8 mouse cellular contexts compared by ENCODE assay signal in genomic region chr5:136104511-136104910, GRCm38 (mm10). TPM values are rescaled to one million over a fixed set of nuclear protein-coding genes. Genes with fewer than 3 reads are reported as not detected.
DNase-seq lines count a peak whose midpoint lies in the region; ATAC-seq and TF ChIP-seq lines count a peak whose summit lies in the region.

No protein-coding gene starts in this region.

- no peak overlapping the region for H3K27ac ChIP-seq in forebrain, postnatal 0 days (ENCODE audit: low read depth, low read length)
- H3K27ac ChIP-seq in forebrain, embryonic 13.5 days = no peak overlapping the region
- no peak overlapping the region for H3K27ac ChIP-seq in midbrain, embryonic 14.5 days (replicated peaks; ENCODE audit: low read depth, low read length)
- no peak overlapping the region for H3K27ac ChIP-seq in midbrain, embryonic 13.5 days
- no peak overlapping the region for H3K27ac ChIP-seq in testis, adult 2 months (ENCODE audit: control insufficient read depth, insufficient read depth, low read depth, low read length)

- DNase-seq in forebrain, postnatal 0 days = peak; percentile 7
- peak; percentile 26 for DNase-seq in midbrain, embryonic 14.5 days
- DNase-seq in embryo, embryonic 10 days (ENCODE audit: low spot score) = peak; percentile 24
- no peak for DNase-seq in neural tube, embryonic 10.5 days (ENCODE audit: extremely low spot score, low spot score)
- DNase-seq in right cerebral cortex, postnatal 25 days = no peak

- no peaks in the 10 kb centered on the region for H3K4me1 ChIP-seq in forebrain, postnatal 0 days (ENCODE audit: insufficient read depth)
- H3K4me1 ChIP-seq in forebrain, embryonic 13.5 days = peaks cover 10% of the 10 kb centered on the region
- H3K4me1 ChIP-seq in midbrain, embryonic 14.5 days (ENCODE audit: control insufficient read depth, insufficient read depth, low read length) = no peaks in the 10 kb centered on the region
- H3K4me1 ChIP-seq in midbrain, embryonic 13.5 days (replicated peaks) = peaks cover 10% of the 10 kb centered on the region
- H3K4me1 ChIP-seq in testis, adult 2 months (ENCODE audit: control insufficient read depth, insufficient read depth, low read length) = peaks cover 7% of the 10 kb centered on the region

- no peak for ATAC-seq in forebrain, postnatal 0 days
- no peak for ATAC-seq in forebrain, embryonic 13.5 days
- no peak for ATAC-seq in midbrain, embryonic 14.5 days (ENCODE audit: low FRiP score, low TSS enrichment)
- no peak for ATAC-seq in midbrain, embryonic 13.5 days

- H3K36me3 ChIP-seq in forebrain, postnatal 0 days (ENCODE audit: insufficient read depth) = no peaks in the 10 kb centered on the region
- H3K36me3 ChIP-seq in forebrain, embryonic 13.5 days (ENCODE audit: poor library complexity, severe bottlenecking) = no peaks in the 10 kb centered on the region
- 0 out of 2 replicates have a peak, but pooled peaks cover 2% of the 10 kb centered on the region for H3K36me3 ChIP-seq in midbrain, embryonic 14.5 days (ENCODE audit: control insufficient read depth, insufficient read depth, low read length)
- H3K36me3 ChIP-seq in midbrain, embryonic 13.5 days = no peaks in the 10 kb centered on the region
- H3K36me3 ChIP-seq in testis, adult 2 months (ENCODE audit: control insufficient read depth, insufficient read depth, low read length) = no peaks in the 10 kb centered on the region

- no peaks in the 10 kb centered on the region for H3K27me3 ChIP-seq in forebrain, postnatal 0 days (ENCODE audit: insufficient read depth, low read length)
- peaks cover 23% of the 10 kb centered on the region for H3K27me3 ChIP-seq in forebrain, embryonic 13.5 days
- peaks cover 13% of the 10 kb centered on the region; the same call in 1 of the 2 replicates for H3K27me3 ChIP-seq in midbrain, embryonic 14.5 days (ENCODE audit: control insufficient read depth, insufficient read depth, low read length)
- H3K27me3 ChIP-seq in midbrain, embryonic 13.5 days = peaks cover 33% of the 10 kb centered on the region
- H3K27me3 ChIP-seq in testis, adult 2 months (ENCODE audit: control insufficient read depth, insufficient read depth, low read length) = no peaks in the 10 kb centered on the region

- no peak overlapping the region for H3K4me3 ChIP-seq in forebrain, postnatal 0 days (ENCODE audit: low read depth, low read length)
- no peak overlapping the region for H3K4me3 ChIP-seq in forebrain, embryonic 13.5 days
- H3K4me3 ChIP-seq in midbrain, embryonic 14.5 days (replicated peaks; ENCODE audit: low read depth, low read length) = no peak overlapping the region
- no peak overlapping the region for H3K4me3 ChIP-seq in midbrain, embryonic 13.5 days (replicated peaks)
- H3K4me3 ChIP-seq in testis, adult 2 months (ENCODE audit: control insufficient read depth, low read depth, low read length) = no peak overlapping the region

- 83% methylated on average over 5 of the region's 5 CpGs for WGBS in forebrain, postnatal 0 days
- WGBS in forebrain, embryonic 13.5 days = 88% methylated on average over 5 of the region's 5 CpGs
- WGBS in midbrain, embryonic 14.5 days = 83% methylated on average over 5 of the region's 5 CpGs
- WGBS in midbrain, embryonic 13.5 days = 90% methylated on average over 5 of the region's 5 CpGs

- no peak overlapping the region for H3K9ac ChIP-seq in forebrain, postnatal 0 days
- H3K9ac ChIP-seq in forebrain, embryonic 13.5 days = no peak overlapping the region
- H3K9ac ChIP-seq in midbrain, embryonic 14.5 days (replicated peaks; ENCODE audit: low read length) = no peak overlapping the region
- H3K9ac ChIP-seq in midbrain, embryonic 13.5 days (replicated peaks) = no peak overlapping the region

- no peak for TF ChIP-seq POLR2A in testis, adult 2 months (IDR thresholded peaks at IDR 0.05; ENCODE audit: control insufficient read depth, low read depth, low read length)

- no peaks in the 10 kb centered on the region for H3K9me3 ChIP-seq in forebrain, postnatal 0 days (ENCODE audit: low read length)
- H3K9me3 ChIP-seq in forebrain, embryonic 13.5 days (replicated peaks) = 0 out of 2 replicates have a peak, but pooled peaks cover 3% of the 10 kb centered on the region
- no peaks in the 10 kb centered on the region for H3K9me3 ChIP-seq in midbrain, embryonic 14.5 days (ENCODE audit: control insufficient read depth, low read length)
- no peaks in the 10 kb centered on the region for H3K9me3 ChIP-seq in midbrain, embryonic 13.5 days

- TF ChIP-seq CTCF in forebrain, postnatal 0 days (IDR thresholded peaks at IDR 0.05; ENCODE audit: low read depth) = peak; percentile 60
- TF ChIP-seq CTCF in testis, adult 2 months (IDR thresholded peaks at IDR 0.05; ENCODE audit: control insufficient read depth, insufficient read depth, insufficient replicate concordance, low read depth, low read length) = peak; percentile 99

- no peak overlapping the region for H3K4me2 ChIP-seq in forebrain, postnatal 0 days (ENCODE audit: low read depth)
- H3K4me2 ChIP-seq in forebrain, embryonic 13.5 days = no peak overlapping the region
- no peak overlapping the region for H3K4me2 ChIP-seq in midbrain, embryonic 14.5 days (ENCODE audit: low read length)
- no peak overlapping the region for H3K4me2 ChIP-seq in midbrain, embryonic 13.5 days (replicated peaks)

RNA-seq across cellular contexts. Expression of gene Polr2j, which starts 11.9 kb away (rescaled TPM):
- 85.0 and 123 TPM in 2 replicates for total RNA-seq in forebrain, postnatal 0 days (2014; rRNA removed)
- polyA plus RNA-seq in forebrain, postnatal 0 days (2015; fragmentation: Nextera tagmentation; extraction: Ambion mirVana) = 237 and 318 TPM in 2 replicates
- 282 and 287 TPM in 2 replicates for polyA plus RNA-seq in forebrain, embryonic 13.5 days (2015; fragmentation: Nextera tagmentation; extraction: Ambion mirVana)
- 233 and 265 TPM in 2 replicates for polyA plus RNA-seq in midbrain, embryonic 14.5 days (2014; fragmentation: Nextera tagmentation; extraction: Ambion mirVana)
- 242 TPM in 2 replicates for polyA plus RNA-seq in midbrain, embryonic 13.5 days (2015; fragmentation: Nextera tagmentation; extraction: Ambion mirVana)
- 31.4 and 35.3 TPM in 2 replicates for polyA plus RNA-seq in testis, adult 2 months (2012; rRNA removed)

RNA-seq across cellular contexts. Expression of gene Rasa4, which starts 20.8 kb away (rescaled TPM):
- total RNA-seq in forebrain, postnatal 0 days (2014; rRNA removed) = 8.5 and 11.5 TPM in 2 replicates
- 5.8 and 9.0 TPM in 2 replicates for polyA plus RNA-seq in forebrain, postnatal 0 days (2015; fragmentation: Nextera tagmentation; extraction: Ambion mirVana)
- polyA plus RNA-seq in forebrain, embryonic 13.5 days (2015; fragmentation: Nextera tagmentation; extraction: Ambion mirVana) = 5.1 and 7.8 TPM in 2 replicates
- polyA plus RNA-seq in midbrain, embryonic 14.5 days (2014; fragmentation: Nextera tagmentation; extraction: Ambion mirVana) = 16.9 and 17.1 TPM in 2 replicates
- polyA plus RNA-seq in midbrain, embryonic 13.5 days (2015; fragmentation: Nextera tagmentation; extraction: Ambion mirVana) = 13.7 and 16.4 TPM in 2 replicates
- polyA plus RNA-seq in testis, adult 2 months (2012; rRNA removed) = 1.5 and 1.7 TPM in 2 replicates

RNA-seq across cellular contexts. Expression of gene Lrwd1, which starts 31.4 kb away (rescaled TPM):
- total RNA-seq in forebrain, postnatal 0 days (2014; rRNA removed) = 30.0 and 33.3 TPM in 2 replicates
- 18.9 and 19.7 TPM in 2 replicates for polyA plus RNA-seq in forebrain, postnatal 0 days (2015; fragmentation: Nextera tagmentation; extraction: Ambion mirVana)
- 43.2 and 45.2 TPM in 2 replicates for polyA plus RNA-seq in forebrain, embryonic 13.5 days (2015; fragmentation: Nextera tagmentation; extraction: Ambion mirVana)
- polyA plus RNA-seq in midbrain, embryonic 14.5 days (2014; fragmentation: Nextera tagmentation; extraction: Ambion mirVana) = 22.7 and 24.5 TPM in 2 replicates
- polyA plus RNA-seq in midbrain, embryonic 13.5 days (2015; fragmentation: Nextera tagmentation; extraction: Ambion mirVana) = 31.7 and 33.8 TPM in 2 replicates
- polyA plus RNA-seq in testis, adult 2 months (2012; rRNA removed) = 271 and 311 TPM in 2 replicates

RNA-seq across cellular contexts. Expression of gene Alkbh4, which starts 31.4 kb away (rescaled TPM):
- 12.7 and 16.1 TPM in 2 replicates for total RNA-seq in forebrain, postnatal 0 days (2014; rRNA removed)
- polyA plus RNA-seq in forebrain, postnatal 0 days (2015; fragmentation: Nextera tagmentation; extraction: Ambion mirVana) = 16.0 and 16.4 TPM in 2 replicates
- 18.4 and 22.8 TPM in 2 replicates for polyA plus RNA-seq in forebrain, embryonic 13.5 days (2015; fragmentation: Nextera tagmentation; extraction: Ambion mirVana)
- 16.8 and 20.0 TPM in 2 replicates for polyA plus RNA-seq in midbrain, embryonic 14.5 days (2014; fragmentation: Nextera tagmentation; extraction: Ambion mirVana)
- 23.0 and 23.6 TPM in 2 replicates for polyA plus RNA-seq in midbrain, embryonic 13.5 days (2015; fragmentation: Nextera tagmentation; extraction: Ambion mirVana)
- 22.0 and 23.0 TPM in 2 replicates for polyA plus RNA-seq in testis, adult 2 months (2012; rRNA removed)

RNA-seq across cellular contexts. Expression of gene Upk3bl, which starts 50.2 kb away (rescaled TPM):
- total RNA-seq in forebrain, postnatal 0 days (2014; rRNA removed) = not detected in 2 replicates
- polyA plus RNA-seq in forebrain, postnatal 0 days (2015; fragmentation: Nextera tagmentation; extraction: Ambion mirVana) = not detected in 2 replicates
- not detected in 2 replicates for polyA plus RNA-seq in forebrain, embryonic 13.5 days (2015; fragmentation: Nextera tagmentation; extraction: Ambion mirVana)
- not detected in 2 replicates for polyA plus RNA-seq in midbrain, embryonic 14.5 days (2014; fragmentation: Nextera tagmentation; extraction: Ambion mirVana)
- polyA plus RNA-seq in midbrain, embryonic 13.5 days (2015; fragmentation: Nextera tagmentation; extraction: Ambion mirVana) = not detected in 2 replicates
- 88.3 and 108 TPM in 2 replicates for polyA plus RNA-seq in testis, adult 2 months (2012; rRNA removed)

Comparison
In these comparisons a context has a peak if more than half of its experiments do, and no peak if none do; other contexts are left out.
1. DNase-seq: peak in forebrain, postnatal 0 days (single experiment), midbrain, embryonic 14.5 days (single experiment) and embryo, embryonic 10 days (single experiment); none in neural tube, embryonic 10.5 days (single experiment) and right cerebral cortex, postnatal 25 days (single experiment).